Mouse (Mus musculus) stomach, postnatal 0 days (tissue): ENCODE results near the gene Rab27a. TPM values are rescaled to one million over a fixed set of nuclear protein-coding genes. Genes with fewer than 3 reads are reported as not detected.

Experiments
- ATAC-seq: fragments of 200-750 bp; cut with Nextera tagmentation; 2 replicates; pipeline ENCODE4 v1.8.0; 2017; ENCODE audit not compliant: low FRiP score, low TSS enrichment
- DNase-seq: peaks from one replicate; pipeline ENCODE4 v3.0.0-alpha.2; 2016; ENCODE audit warnings: low spot score
- H3K27ac ChIP-seq: fragments of 300-500 bp; sonication (generic); replicated peaks from 2 replicates; pipeline ENCODE4 v1.5.1; 2014; ENCODE audit warnings: mild to moderate bottlenecking, control low read depth
- H3K27me3 ChIP-seq: fragments of 300-500 bp; sonication (generic); 2 replicates; pipeline ENCODE4 v1.6.1; 2014; ENCODE audit warnings: low read length; ENCODE audit not compliant: control insufficient read depth, insufficient read depth
- H3K36me3 ChIP-seq: fragments of 300-500 bp; sonication (generic); 2 replicates; pipeline ENCODE4 v1.6.1; 2014; ENCODE audit warnings: low read length, mixed read lengths; ENCODE audit not compliant: control insufficient read depth, insufficient read depth
- H3K4me1 ChIP-seq: fragments of 300-500 bp; sonication (generic); replicated peaks from 2 replicates; pipeline ENCODE4 v1.6.1; 2014; ENCODE audit warnings: antibody characterized with exemption; ENCODE audit not compliant: control insufficient read depth, insufficient read depth
- H3K4me2 ChIP-seq: fragments of 300-500 bp; sonication (generic); replicated peaks from 2 replicates; pipeline ENCODE4 v1.6.1; 2014; ENCODE audit warnings: low read depth, mild to moderate bottlenecking, control low read depth, moderate library complexity
- H3K4me3 ChIP-seq: fragments of 300-500 bp; sonication (generic); 2 replicates; pipeline ENCODE4 v1.5.1; 2014; ENCODE audit warnings: low read depth, low read length, control low read depth
- H3K9ac ChIP-seq: fragments of 300-500 bp; sonication (generic); 2 replicates; pipeline ENCODE4 v1.6.1; 2014; ENCODE audit warnings: mild to moderate bottlenecking, low read length, control low read depth, mixed read lengths
- H3K9me3 ChIP-seq: fragments of 300-500 bp; sonication (generic); 2 replicates; pipeline ENCODE4 v1.6.1; 2016; ENCODE audit warnings: low read length; ENCODE audit not compliant: control insufficient read depth
- CTCF ChIP-seq: IDR thresholded peaks from 2 replicates; pipeline ENCODE4 v1.5.1; 2016; ENCODE audit warnings: antibody characterized with exemption, low read depth, mild to moderate bottlenecking, moderate library complexity
- EP300 ChIP-seq: optimal IDR thresholded peaks from 2 replicates; pipeline ENCODE3; 2016; ENCODE audit warnings: antibody characterized with exemption
- WGBS: fragments of 180-500 bp; shearing (Covaris S2); extraction: QIAGEN DNeasy Blood & Tissue Kit; methylation state at CpG from one replicate; pipeline ENCODE4 v1.1.7; 2014; 5-methylcytosine and 5-hydroxymethylcytosine counted together
- polyA plus RNA-seq: library from polyadenylated mRNA; unstranded; fragments of >200 nt; fragmentation: Nextera tagmentation; extraction: Ambion mirVana; gene quantifications from 2 replicates; pipeline ENCODE4 v1.2.1, GENCODE M21; 2015

Gene Rab27a
- polyA plus RNA-seq, 1 experiment from 2014 or later, result 22.7 TPM

GRCm38 (mm10) chr9:73089222-73089920 lies 44.7 kb downstream of the Rab27a start:
- no peaks in the 10 kb centered on the region for H3K27me3 ChIP-seq
- no peak overlapping the region for H3K4me2 ChIP-seq
- no peaks in the 10 kb centered on the region for H3K4me1 ChIP-seq
- peak overlapping the region; percentile 53 for H3K27ac ChIP-seq
- 0 out of 2 replicates have a peak overlapping the region, but pooled peaks have one; percentile 4 for H3K9ac ChIP-seq
- no peaks in the 10 kb centered on the region for H3K9me3 ChIP-seq
- H3K36me3 ChIP-seq, result no peaks in the 10 kb centered on the region
- WGBS, result 56% methylated on average over 16 of the region's 16 CpGs
- H3K4me3 ChIP-seq, result no peak overlapping the region
- DNase-seq (peak; percentile 75), ATAC-seq (peak; percentile 83)
- TF ChIP-seq CTCF (no peak), EP300 (no peak)

GRCm38 (mm10) chr9:73090121-73090520 lies 45.5 kb downstream of the Rab27a start:
- Histone ChIP-seq H3K4me2 (no peak overlapping the region), H3K36me3 (no peaks in the 10 kb centered on the region), H3K9ac (no peak overlapping the region), H3K27me3 (no peaks in the 10 kb centered on the region), H3K27ac (no peak overlapping the region), H3K4me3 (no peak overlapping the region), H3K4me1 (no peaks in the 10 kb centered on the region), H3K9me3 (no peaks in the 10 kb centered on the region)
- TF ChIP-seq EP300 (no peak), CTCF (peak; percentile 32)
- ATAC-seq, result no peak
- no peak for DNase-seq
- WGBS, result 80% methylated on average over 10 of the region's 10 CpGs

GRCm38 (mm10) chr9:73091747-73092146 lies 47.1 kb downstream of the Rab27a start:
- Histone ChIP-seq H3K9ac (no peak overlapping the region), H3K27me3 (no peaks in the 10 kb centered on the region), H3K36me3 (no peaks in the 10 kb centered on the region), H3K4me3 (no peak overlapping the region), H3K4me1 (no peaks in the 10 kb centered on the region), H3K4me2 (no peak overlapping the region), H3K27ac (no peak overlapping the region), H3K9me3 (no peaks in the 10 kb centered on the region)
- 0% methylated on average over 1 of the region's 1 CpGs for WGBS
- DNase-seq (no peak), ATAC-seq (no peak)
- TF ChIP-seq CTCF (peak; percentile 98), EP300 (no peak)

GRCm38 (mm10) chr9:73094580-73094979 lies 49.9 kb downstream of the Rab27a start:
- no peak overlapping the region for H3K4me2 ChIP-seq
- no peaks in the 10 kb centered on the region for H3K27me3 ChIP-seq
- ATAC-seq (peak; percentile 83), DNase-seq (peak; percentile 70)
- H3K4me3 ChIP-seq, result no peak overlapping the region
- no peaks in the 10 kb centered on the region for H3K4me1 ChIP-seq
- 20% methylated on average over 17 of the region's 17 CpGs for WGBS
- H3K9ac ChIP-seq, result no peak overlapping the region
- H3K36me3 ChIP-seq, result no peaks in the 10 kb centered on the region
- TF ChIP-seq EP300 (no peak), CTCF (no peak)
- H3K27ac ChIP-seq, result no peak overlapping the region
- no peaks in the 10 kb centered on the region for H3K9me3 ChIP-seq

- no peaks in the 10 kb centered on the region for H3K36me3 ChIP-seq
- H3K27me3 ChIP-seq, result no peaks in the 10 kb centered on the region
- 55% methylated on average over 2 of the region's 2 CpGs for WGBS
- H3K4me3 ChIP-seq, result no peak overlapping the region
- TF ChIP-seq EP300 (no peak), CTCF (no peak)
- H3K9ac ChIP-seq, result no peak overlapping the region
- ATAC-seq, result no peak
- DNase-seq, result no peak
- H3K4me1 ChIP-seq, result no peaks in the 10 kb centered on the region
- H3K27ac ChIP-seq, result no peak overlapping the region
- H3K9me3 ChIP-seq, result no peaks in the 10 kb centered on the region
- H3K4me2 ChIP-seq, result no peak overlapping the region
Measured at GRCm38 (mm10) chr9:73097898-73098297, 53.2 kb downstream of the Rab27a start.

- Histone ChIP-seq H3K4me3 (no peak within 1 kb of the TSS), H3K27me3 (no peaks in the 10 kb centered on the region), H3K27ac (no peak within 1 kb of the TSS), H3K9ac (no peak within 1 kb of the TSS), H3K9me3 (no peaks in the 10 kb centered on the region), H3K4me2 (no peak within 1 kb of the TSS), H3K4me1 (0 out of 2 replicates have a peak, but pooled peaks cover 3% of the 10 kb centered on the region), H3K36me3 (no peaks in the 10 kb centered on the region)
- DNase-seq, result no peak
- no peak for TF ChIP-seq EP300
- no peak for TF ChIP-seq CTCF
- WGBS, result 89% methylated on average over 5 of the region's 5 CpGs
- no peak for ATAC-seq
Measured at GRCm38 (mm10) chr9:73101536-73101935, 56.9 kb downstream of the Rab27a start, which contains the start of gene Khdc3. Khdc3 (plus strand) TSS chr9:73101836.
